Comparison of ENCODE assay signal across 8 mouse cellular contexts in genomic region chr5:150118455-150119241, GRCm38 (mm10). TPM values are rescaled to one million over a fixed set of nuclear protein-coding genes. Genes with fewer than 3 reads are reported as not detected.
DNase-seq lines count a peak whose midpoint lies in the region; ATAC-seq lines count a peak whose summit lies in the region.

TSS of gene Fry (plus strand) at chr5:150118645.

- peaks cover 14% of the 10 kb centered on the region for H3K4me1 ChIP-seq in forebrain, embryonic 10.5 days
- peaks cover 7 to 22% of the 10 kb centered on the region in 2 experiments for H3K4me1 ChIP-seq in heart, embryonic 14.5 days (ENCODE audit: control insufficient read depth in 2 of 2, insufficient read depth in 2 of 2, low read length in 2 of 2)
- H3K4me1 ChIP-seq in liver, embryonic 12.5 days: peaks cover 27% of the 10 kb centered on the region

- H3K9ac ChIP-seq in heart, embryonic 14.5 days (ENCODE audit: low read length): peak within 1 kb of the TSS; percentile 72
- H3K9ac ChIP-seq in liver, embryonic 12.5 days: peak within 1 kb of the TSS; percentile 70

- H3K4me2 ChIP-seq in heart, embryonic 14.5 days (ENCODE audit: low read length): peak within 1 kb of the TSS; percentile 77
- H3K4me2 ChIP-seq in liver, embryonic 12.5 days: peak within 1 kb of the TSS; percentile 91

- peak; percentile 97 for ATAC-seq in heart, embryonic 14.5 days (ENCODE audit: insufficient number of reproducible peaks, insufficient read depth, low FRiP score, low read depth)
- ATAC-seq in liver, embryonic 12.5 days: peak; percentile 99

- H3K27me3 ChIP-seq in forebrain, embryonic 10.5 days (ENCODE audit: poor library complexity, severe bottlenecking): peaks cover 28% of the 10 kb centered on the region
- H3K27me3 ChIP-seq in heart, embryonic 14.5 days (ENCODE audit: control insufficient read depth, insufficient read depth, low read length): no peaks in the 10 kb centered on the region
- H3K27me3 ChIP-seq in liver, embryonic 12.5 days (replicated peaks): peaks cover 6% of the 10 kb centered on the region; the same call in 1 of the 2 replicates
- H3K27me3 ChIP-seq in splenic B cell, adult 2 months (ENCODE audit: control insufficient read depth, insufficient read depth, low read length, poor library complexity, severe bottlenecking): no peaks in the 10 kb centered on the region

- peak within 1 kb of the TSS; percentile 80 for H3K27ac ChIP-seq in forebrain, embryonic 10.5 days
- H3K27ac ChIP-seq in heart, embryonic 14.5 days (replicated peaks in 1 of 2; ENCODE audit: control insufficient read depth in 1 of 2, insufficient read depth in 1 of 2, low read depth in 2 of 2, low read length in 2 of 2): peak within 1 kb of the TSS; percentile 34 to 39; a peak in 3 of 4 replicates
- peak within 1 kb of the TSS; percentile 72 for H3K27ac ChIP-seq in liver, embryonic 12.5 days

- peaks cover 7% of the 10 kb centered on the region; the same call in 1 of the 2 replicates for H3K9me3 ChIP-seq in forebrain, embryonic 10.5 days
- peaks cover 6% of the 10 kb centered on the region for H3K9me3 ChIP-seq in heart, embryonic 14.5 days (ENCODE audit: control insufficient read depth, low read length)
- peaks cover 6% of the 10 kb centered on the region; the same call in 1 of the 2 replicates for H3K9me3 ChIP-seq in liver, embryonic 12.5 days (replicated peaks)

- no peaks in the 10 kb centered on the region for H3K36me3 ChIP-seq in forebrain, embryonic 10.5 days (replicated peaks)
- H3K36me3 ChIP-seq in heart, embryonic 14.5 days (ENCODE audit: control insufficient read depth, insufficient read depth, low read length): no peaks in the 10 kb centered on the region
- no peaks in the 10 kb centered on the region for H3K36me3 ChIP-seq in liver, embryonic 12.5 days
- H3K36me3 ChIP-seq in splenic B cell, adult 2 months (ENCODE audit: control insufficient read depth, insufficient read depth, low read length, poor library complexity, severe bottlenecking): no peaks in the 10 kb centered on the region

- peak; percentile 98 to 99 for DNase-seq in B cell, adult 2 months
- DNase-seq in c-Kit-positive CD71-negative TER-119-negative erythroid progenitor cells, embryonic 14.5 days (ENCODE audit: low read depth): peak; percentile 89
- DNase-seq in forebrain, embryonic 10.5 days (ENCODE audit: extremely low spot score, low spot score): peak; percentile 80
- peak; percentile 94 for DNase-seq in kidney, postnatal 14 days
- DNase-seq in naive thymus-derived CD4-positive, alpha-beta T cell, adult 2 months (ENCODE audit: low read depth): peak; percentile 97
- DNase-seq in splenic B cell, adult 2 months (ENCODE audit: low read depth, low spot score): peak; percentile 95

- WGBS in forebrain, embryonic 10.5 days: under 1% methylated on average over 65 of the region's 68 CpGs
- under 1% methylated on average over 61 of the region's 68 CpGs for WGBS in heart, embryonic 14.5 days
- under 1% methylated on average over 58 of the region's 68 CpGs for WGBS in liver, embryonic 12.5 days (ENCODE audit: insufficient replicate concordance)

- H3K4me3 ChIP-seq in forebrain, embryonic 10.5 days: peak within 1 kb of the TSS; percentile 79
- peak within 1 kb of the TSS; percentile 70 to 73 for H3K4me3 ChIP-seq in heart, embryonic 14.5 days (ENCODE audit: control insufficient read depth in 1 of 2, insufficient read depth in 1 of 2, low read depth in 1 of 2, low read length in 2 of 2)
- peak within 1 kb of the TSS; percentile 72 for H3K4me3 ChIP-seq in liver, embryonic 12.5 days

RNA-seq across cellular contexts. Expression of gene Fry, which starts in this region (rescaled TPM):
- 2.3 and 4.3 TPM in 2 replicates for polyA plus RNA-seq in forebrain, embryonic 10.5 days (2016; fragmentation: Nextera tagmentation; extraction: Ambion mirVana)
- 42.2 and 43.5 TPM in 2 replicates for polyA plus RNA-seq in heart, embryonic 14.5 days (2014; fragmentation: Nextera tagmentation; extraction: Ambion mirVana)
- polyA plus RNA-seq in liver, embryonic 12.5 days (2016; fragmentation: Nextera tagmentation; extraction: Ambion mirVana): 4.0 and 4.1 TPM in 2 replicates

Comparison
In these comparisons a context has a peak if more than half of its experiments do, and no peak if none do; other contexts are left out.
1. Peak in every context shown above with its lines: DNase-seq, ATAC-seq, H3K4me3 ChIP-seq and H3K27ac ChIP-seq.